Mouse (Mus musculus): ENCODE data around the gene Gimap1. TPM values are rescaled to one million over a fixed set of nuclear protein-coding genes. Genes with fewer than 3 reads are reported as not detected.

Gene Gimap1
- polyA plus RNA-seq, 1 experiment = not detected

DNA sequence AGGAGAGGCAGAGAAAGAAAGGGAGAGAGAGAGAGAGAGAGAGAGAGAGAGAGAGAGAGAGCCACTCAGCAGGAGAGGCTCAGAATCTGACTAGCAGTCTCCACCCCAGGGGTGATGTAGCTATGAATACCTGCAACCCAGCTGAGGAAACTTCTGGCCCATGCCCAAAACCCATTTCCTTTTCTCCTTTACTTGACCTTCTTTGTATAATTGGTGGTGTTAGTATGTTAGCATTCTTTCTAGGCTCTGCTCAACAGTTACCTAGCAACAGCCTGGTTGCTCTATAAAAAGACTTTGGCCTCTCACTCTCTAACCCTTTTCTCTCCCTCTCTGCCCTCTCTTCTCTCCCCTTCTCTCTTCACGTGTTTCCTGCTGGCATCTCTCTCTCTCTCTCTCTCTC lies 13.4 kb upstream of the Gimap1 start:
- TF ChIP-seq GATA1 (IDR thresholded peaks at IDR 0.05; ENCODE audit: low read length) = no peak

- TF ChIP-seq GATA1 (IDR thresholded peaks at IDR 0.05; ENCODE audit: low read length) = no peak
Observed at GRCm38 (mm10) chr6:48727761-48728160, 11.1 kb upstream of the Gimap1 start.

DNA sequence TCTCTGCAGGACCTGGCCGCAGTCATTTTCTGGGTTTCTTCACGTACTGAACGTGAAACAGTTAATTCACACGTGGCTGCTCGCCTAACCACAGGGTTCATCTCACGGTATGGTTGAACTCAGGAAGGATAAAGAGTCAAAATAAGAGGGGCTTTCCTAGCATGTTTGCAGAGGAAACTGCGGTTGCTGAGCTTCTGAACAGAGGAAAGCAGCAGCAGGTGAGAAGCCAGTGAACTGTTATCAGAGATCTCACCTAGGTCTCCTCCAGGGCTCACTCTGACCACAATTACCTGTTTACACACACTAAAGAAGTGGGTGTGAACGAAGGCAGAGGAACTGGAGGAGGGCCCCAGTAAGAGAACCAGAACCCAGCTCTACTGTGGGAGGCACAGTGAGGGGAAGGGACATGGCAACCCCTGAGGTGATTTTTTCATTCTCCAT lies 6.0 kb upstream of the Gimap1 start:
- no peak for TF ChIP-seq GATA1 (IDR thresholded peaks at IDR 0.05; ENCODE audit: low read length)

DNA sequence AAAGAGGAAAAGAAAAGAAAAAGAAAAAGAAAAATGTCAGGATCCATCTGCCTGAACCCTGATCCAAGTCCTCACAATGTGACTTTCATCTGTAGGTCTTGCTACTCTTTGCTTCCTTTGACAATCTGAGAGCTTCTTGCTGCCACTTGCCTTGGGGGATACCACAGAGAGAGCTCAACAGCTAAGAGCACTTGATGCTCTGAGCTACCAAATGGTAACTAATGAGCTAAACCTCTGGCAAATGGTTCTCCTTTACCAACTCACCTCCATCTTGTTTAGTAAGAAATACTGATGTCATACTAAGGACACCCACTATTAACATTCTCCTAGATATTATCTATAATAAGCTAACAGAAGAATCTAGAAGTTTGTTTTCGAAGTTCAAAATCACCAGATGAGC lies 5.2 kb upstream of the Gimap1 start:
- no peak for TF ChIP-seq GATA1 (IDR thresholded peaks at IDR 0.05; ENCODE audit: low read length)

- TF ChIP-seq GATA1 (IDR thresholded peaks at IDR 0.05; ENCODE audit: low read length) = no peak
Observed at GRCm38 (mm10) chr6:48737053-48737452, 1.8 kb upstream of the Gimap1 start.

- TF ChIP-seq GATA1 (IDR thresholded peaks at IDR 0.05; ENCODE audit: low read length) = no peak
Observed at GRCm38 (mm10) chr6:48737688-48738087, 1.2 kb upstream of the Gimap1 start.

GRCm38 (mm10) chr6:48739780-48740055 lies 864 bp downstream of the Gimap1 start:
- TF ChIP-seq GATA1 (IDR thresholded peaks at IDR 0.05; ENCODE audit: low read length) = no peak

DNA sequence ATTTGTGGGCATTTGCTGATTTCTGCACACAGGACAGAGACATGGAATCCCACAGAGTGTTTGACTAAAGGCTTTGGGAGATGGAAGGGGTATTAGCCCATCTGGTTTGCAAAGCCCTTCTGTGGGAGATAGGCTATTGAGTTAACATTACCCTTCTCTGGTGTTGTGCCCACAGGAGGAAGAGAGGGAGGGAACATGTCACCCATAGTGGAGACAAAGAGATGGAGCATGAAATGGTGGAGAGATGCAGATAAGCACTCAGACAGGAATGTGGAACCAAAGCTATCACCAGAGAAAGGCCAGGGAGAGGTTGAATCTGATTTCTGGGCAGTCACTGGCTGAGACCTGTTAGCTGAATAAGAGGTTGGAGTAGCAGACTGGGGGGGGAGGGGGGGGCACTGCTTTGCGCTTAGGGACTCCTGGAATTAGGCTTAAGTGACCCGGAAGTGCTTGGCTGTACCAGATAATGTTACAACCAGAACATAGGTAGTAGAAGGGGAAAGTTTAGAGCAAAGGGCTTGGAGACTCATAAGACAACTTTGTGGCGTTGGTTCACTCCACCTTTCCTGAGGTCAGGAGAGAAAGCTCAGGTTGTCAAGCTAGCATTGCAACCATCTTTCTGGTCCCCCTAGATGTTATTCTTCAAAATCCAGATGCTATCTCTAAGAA lies 1.8 kb downstream of the Gimap1 start:
- no peak for TF ChIP-seq GATA1 (IDR thresholded peaks at IDR 0.05; ENCODE audit: low read length)

GRCm38 (mm10) chr6:48741273-48741672 lies 2.4 kb downstream of the Gimap1 start:
- no peak for TF ChIP-seq GATA1 (IDR thresholded peaks at IDR 0.05; ENCODE audit: low read length)

DNA sequence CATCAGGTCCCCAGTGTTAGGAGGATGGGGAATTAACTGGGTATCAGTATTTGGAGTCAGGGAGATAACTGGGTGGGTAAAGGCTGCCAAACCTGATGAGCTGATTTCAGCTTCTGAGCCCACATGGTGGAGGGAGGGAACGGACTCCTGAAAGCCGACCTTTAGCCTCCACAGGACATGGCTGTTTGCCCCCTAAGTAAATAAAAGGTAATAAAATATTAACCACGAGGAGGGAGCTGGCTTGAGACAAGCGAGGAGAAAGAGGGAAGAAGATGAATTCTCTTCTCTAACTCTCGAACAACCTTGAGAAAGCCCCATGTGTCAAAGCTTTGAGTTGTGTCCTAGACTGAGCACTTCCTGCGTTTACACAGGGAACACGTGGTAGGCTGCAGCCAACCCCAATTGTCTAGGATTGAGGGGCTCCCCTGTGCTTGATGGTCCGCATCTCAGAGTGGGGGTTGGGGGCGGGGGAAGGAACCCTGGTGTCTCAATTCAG lies 2.9 kb downstream of the Gimap1 start:
- TF ChIP-seq GATA1 (IDR thresholded peaks at IDR 0.05; ENCODE audit: low read length) = no peak

- TF ChIP-seq GATA1 (IDR thresholded peaks at IDR 0.05; ENCODE audit: low read length) = no peak
Observed at GRCm38 (mm10) chr6:48742422-48743351, 3.8 kb downstream of the Gimap1 start.

DNA sequence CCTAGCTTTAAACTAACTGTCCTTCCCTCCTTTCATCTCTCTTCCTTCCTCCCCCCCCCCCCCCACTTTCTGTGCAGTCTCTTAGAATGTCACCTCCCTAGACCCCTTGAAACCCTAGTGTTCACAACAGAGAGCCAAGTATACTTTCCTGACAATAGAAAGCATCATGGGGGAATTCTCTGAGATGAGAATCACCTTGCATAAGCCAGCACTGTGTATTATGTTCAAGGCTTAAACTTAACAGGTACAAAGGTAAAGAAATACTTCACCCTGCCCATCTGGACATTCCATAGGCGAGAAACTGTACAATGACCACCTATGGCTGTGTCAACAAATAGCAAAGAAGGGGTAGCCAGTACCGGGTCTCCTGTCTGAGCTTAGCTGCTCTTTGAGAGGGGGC lies 6.6 kb downstream of the Gimap1 start:
- no peak for TF ChIP-seq GATA1 (IDR thresholded peaks at IDR 0.05; ENCODE audit: low read length)

DNA sequence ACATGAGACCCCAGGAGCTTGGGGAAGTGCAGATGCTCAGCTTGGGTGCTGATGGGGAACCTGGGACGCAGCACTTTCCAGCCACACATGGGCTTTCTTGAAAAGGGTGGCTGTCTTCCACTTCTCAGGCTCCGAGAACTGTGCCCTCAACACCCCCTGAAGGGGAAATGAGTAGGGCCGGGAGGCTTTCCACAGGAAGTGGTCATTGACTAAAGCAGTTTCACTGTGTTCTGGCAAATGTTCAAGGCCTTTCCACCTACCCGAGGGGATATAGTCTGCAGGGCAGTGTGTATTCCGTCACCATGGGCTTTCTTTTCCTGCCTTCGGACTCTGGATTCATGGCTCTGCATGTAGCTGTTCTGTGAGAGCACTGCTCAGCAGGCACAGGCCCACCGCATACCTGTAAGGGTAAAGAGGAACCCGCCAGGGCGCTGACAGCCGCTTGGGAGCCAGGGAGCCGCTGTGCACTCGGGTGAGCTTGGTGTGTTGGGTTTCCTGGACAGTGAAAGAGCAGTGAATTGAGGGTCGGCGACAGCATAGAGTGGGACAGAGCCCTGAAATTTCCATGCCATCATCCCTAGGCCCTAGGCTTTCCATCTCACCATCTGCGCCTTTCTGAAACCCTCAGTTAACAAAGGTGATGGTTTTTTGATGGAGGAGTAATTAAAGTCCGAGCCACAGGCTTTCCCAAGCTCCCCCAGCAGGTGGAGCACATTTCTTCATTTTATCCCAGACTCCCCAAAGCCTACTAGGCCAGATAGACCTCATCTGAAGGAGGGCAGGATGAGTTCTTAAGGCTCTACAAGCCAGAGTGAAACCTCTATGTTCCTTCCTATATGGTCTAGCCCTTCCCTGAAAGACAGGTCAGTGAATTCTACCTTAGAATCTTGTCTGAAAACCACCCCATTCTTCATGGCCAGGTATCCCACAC lies 7.4 kb downstream of the Gimap1 start, which contains the start of gene Gimap5:
Gene Gimap5 (plus strand): TSS at position 239 of the 931 bp plus-strand sequence.
- no peak for TF ChIP-seq GATA1 (IDR thresholded peaks at IDR 0.05; ENCODE audit: low read length)

GRCm38 (mm10) chr6:48747091-48747966 lies 8.5 kb downstream of the Gimap1 start:
- TF ChIP-seq GATA1 (IDR thresholded peaks at IDR 0.05; ENCODE audit: low read length) = no peak

All from G1E-ER4 (cell line).